Mouse (Mus musculus) testis, adult 2 months (tissue): ENCODE measurements around the gene Ube2d3.
"Not testable (repeated sequence)": the region's sequence is repeated elsewhere in the genome, so short reads cannot be mapped to it uniquely, and the experiment has no call there.

Experiments
- CTCF ChIP-seq: fragments of 200-500 bp; IDR thresholded peaks from 2 replicates; pipeline ENCODE4 v1.5.1; 2012; ENCODE audit warnings: low read depth, mild to moderate bottlenecking, inconsistent platforms, low read length, moderate library complexity; ENCODE audit not compliant: control insufficient read depth, insufficient read depth, insufficient replicate concordance
- POLR2A ChIP-seq: fragments of 200-500 bp; IDR thresholded peaks from 2 replicates; pipeline ENCODE4 v1.6.1; 2012; ENCODE audit warnings: low read depth, mild to moderate bottlenecking, inconsistent platforms, low read length, moderate library complexity; ENCODE audit not compliant: control insufficient read depth

DNA sequence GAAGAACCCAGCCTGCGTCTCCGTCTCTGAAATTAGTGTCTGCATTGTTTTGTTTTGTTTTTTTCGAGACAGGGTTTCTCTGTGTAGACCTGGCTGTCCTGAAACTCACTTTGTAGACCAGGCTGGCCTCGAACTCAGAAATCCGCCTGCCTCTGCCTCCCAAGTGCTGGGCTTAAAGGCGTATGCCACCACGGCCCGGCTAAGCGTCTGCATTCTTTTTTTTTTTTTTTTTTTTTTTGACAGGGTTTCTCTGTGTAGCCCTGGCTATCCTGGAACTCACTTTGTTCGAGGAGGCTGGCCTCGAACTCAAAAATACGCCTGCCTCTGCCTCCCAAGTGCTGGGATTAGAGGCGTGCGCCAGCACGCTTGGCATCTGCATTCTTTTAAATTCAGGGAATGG lies 46.7 kb downstream of the Ube2d3 start:
- not testable (repeated sequence) for TF ChIP-seq CTCF, POLR2A
